Mouse (Mus musculus) mesoderm, embryonic 11.5 days (tissue): Measurements from ENCODE around the gene Tlcd1.
A peak's percentile ranks its signal among the peaks of the same experiment; 100 is the strongest.
"Not testable (repeated sequence)": the region's sequence is repeated elsewhere in the genome, so short reads cannot be mapped to it uniquely, and the experiment has no call there.

ENCODE experiments used
- DNase-seq: peaks from one replicate; pipeline ENCODE4 v3.0.0-alpha.2; 2012; ENCODE audit warnings: low read depth, low spot score

Tlcd1 gene

DNA sequence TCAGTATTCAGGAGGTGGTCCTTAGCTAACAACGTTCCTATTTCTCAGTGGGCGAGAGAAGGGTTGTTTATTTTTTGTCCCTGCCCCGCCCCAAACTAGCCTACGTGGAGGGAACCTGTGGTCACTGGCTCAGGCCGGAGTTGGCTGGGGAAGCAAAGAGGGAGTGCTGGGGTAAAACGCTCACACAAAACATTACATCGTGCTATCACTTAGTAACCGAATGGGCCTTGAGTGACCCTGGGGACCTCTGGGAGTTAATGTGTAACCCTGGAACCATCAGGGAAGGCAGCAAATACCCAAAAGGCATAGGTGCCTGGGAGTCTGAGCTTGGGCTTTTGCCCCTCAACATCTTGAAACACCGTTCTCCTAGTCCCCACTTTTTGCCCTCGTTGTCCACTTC, 926 bp downstream of the Tlcd1 start:
- DNase-seq = peak; percentile 50

DNA sequence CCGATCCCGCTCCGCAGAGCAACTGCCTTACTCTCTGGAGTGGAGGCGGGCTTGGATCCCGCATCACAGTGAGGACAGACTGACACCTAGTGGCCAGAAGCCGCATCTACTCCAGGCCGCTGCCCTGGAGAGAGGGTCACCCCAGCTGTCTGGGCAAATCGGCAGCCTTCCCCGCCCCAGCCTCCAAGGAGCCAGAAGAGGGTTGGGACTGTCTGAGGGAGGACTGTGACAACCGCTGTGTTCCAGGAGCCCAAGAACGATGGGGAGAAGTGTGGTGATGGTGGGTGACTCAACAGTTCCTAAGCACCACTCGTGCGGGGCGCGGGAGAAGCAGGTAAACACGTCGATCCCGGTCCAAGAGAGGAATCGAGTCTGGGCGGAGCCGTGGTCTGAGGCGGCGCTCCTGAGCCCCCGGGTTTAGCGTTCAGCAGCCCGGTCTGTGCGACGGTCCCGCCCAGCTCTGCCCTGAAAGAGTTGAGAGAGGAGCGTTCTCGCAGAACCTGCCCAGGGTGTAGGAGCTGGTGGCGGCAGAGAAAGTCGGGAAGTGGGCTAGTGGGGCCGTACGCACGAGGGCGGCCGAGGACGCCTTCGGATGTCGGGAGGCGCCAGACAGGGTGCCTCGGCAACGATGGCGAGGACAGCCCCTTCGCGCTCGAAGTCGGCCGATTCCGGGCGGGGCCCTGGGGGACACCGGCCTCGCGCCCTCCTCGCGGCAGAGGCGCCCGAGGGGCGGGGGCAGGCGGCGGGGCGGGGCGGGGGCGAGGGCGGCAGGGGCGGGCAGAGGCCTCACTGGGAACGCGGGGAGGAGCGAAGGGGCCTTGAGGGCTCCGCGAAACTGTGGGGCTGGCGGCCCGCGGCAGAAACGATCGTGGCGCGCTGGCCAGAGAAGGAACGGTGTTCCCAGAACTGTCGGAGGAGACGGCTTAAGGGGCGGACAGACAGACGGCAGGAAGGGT, 1.7 kb downstream of the Tlcd1 start:
- peak; percentile 97 for DNase-seq

DNA sequence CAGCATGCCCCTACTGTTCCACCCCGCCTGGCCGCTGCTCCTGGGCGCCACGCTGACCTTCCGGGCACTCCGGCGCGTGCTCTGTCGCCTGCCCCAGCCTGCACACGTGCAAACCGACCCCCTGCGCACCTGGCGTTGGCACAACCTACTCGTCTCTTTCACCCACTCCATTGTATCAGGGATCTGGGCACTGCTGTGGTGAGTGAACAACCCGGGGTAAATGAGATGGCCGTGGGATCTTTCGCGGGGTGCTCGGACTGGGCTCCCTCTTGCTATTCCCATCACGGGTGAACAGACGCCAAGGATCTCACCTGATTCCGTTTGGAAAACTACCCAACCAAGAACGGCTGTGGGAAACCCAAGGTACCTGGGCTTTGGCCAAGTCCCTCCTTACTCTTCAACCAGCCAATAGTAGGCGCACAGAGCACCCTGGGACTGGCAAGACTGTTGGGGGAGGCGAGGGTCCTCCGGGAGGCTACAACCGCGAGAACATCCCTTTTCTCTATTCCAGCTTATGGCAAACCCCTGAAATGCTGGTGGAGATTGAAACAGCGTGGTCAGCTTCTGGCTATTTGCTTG, 2.4 kb downstream of the Tlcd1 start:
- DNase-seq = peak; percentile 65

DNA sequence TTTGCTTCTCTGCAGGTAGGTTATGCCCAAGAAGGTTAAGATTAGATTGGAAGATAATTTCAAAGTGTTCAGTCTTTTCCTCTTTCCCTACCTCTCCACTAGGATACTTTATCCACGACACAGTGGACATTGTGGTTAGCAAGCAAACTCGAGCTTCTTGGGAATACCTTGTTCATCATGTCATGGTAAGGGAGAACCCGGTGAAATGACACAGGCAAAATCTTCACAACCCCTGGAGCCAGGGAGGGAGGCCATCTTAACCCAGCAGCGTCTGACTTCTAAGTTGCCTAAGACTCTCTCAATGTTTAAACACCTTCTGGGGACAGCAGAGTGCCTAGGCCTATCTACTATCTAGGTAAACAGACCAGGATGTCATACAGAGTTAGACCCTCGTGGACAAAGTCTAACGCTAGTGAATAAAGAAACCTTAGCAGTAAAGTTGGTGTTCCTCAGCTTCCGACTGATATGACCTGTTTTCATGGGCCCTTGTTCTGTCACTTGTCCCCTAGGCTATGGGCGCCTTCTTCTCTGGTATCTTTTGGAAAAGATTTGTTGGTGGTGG, 3.0 kb downstream of the Tlcd1 start:
- DNase-seq = no peak

DNA sequence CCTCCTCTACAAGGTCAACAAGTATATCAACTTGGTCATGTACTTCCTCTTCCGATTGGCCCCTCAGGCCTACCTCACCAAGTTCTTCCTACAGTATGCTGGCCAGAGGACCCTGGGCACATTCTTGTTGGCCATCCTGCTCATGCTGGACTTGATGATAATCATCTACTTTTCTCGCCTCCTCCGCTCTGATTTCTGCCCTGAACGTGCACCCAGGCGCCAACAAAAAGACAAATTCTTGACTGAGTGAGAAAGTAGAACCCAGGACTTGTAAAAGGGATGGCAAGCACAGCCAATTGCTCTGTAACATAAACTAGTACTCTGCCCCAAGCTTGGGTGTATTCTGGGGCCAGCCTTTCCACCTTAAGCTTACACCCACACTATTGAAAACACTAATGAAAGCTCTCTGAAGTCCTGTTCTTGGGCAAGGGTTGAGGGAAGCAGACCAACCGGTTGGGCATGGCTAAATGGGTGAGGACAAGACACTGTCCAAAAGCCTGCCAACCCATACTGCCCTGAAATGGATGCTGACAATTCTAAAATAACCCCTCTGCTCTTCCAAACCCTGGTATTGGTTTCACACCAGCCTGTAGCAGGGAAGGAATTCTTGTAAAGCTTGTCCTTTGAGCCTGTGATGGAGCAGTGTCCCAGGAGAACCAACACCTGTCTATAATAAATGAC, 3.7 kb downstream of the Tlcd1 start:
- no peak for DNase-seq

DNA sequence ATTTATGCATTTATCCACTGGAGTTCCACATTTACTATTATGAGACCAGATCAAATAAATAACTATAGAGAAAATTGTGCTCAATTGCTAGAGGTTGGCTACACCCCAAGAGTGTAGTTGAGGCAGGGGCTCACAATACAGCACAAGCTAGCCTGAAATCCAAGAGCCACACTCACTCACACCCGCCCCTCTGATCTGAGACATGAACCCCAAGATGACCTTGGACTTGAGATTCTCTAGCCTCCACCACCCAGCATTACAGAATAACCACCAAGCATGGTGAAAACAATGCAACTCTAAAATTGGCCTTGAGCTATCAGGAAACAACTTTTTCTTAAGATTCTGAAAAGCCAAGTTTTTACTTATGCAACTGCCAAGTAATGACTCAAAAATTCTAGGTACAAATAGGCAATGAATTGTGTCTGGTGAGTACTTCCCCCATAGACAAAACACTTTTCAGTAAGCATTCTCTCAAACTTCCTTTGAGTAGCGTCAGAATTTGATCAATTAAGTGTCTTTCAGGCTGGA, 5.4 kb downstream of the Tlcd1 start:
- no peak for DNase-seq

DNA sequence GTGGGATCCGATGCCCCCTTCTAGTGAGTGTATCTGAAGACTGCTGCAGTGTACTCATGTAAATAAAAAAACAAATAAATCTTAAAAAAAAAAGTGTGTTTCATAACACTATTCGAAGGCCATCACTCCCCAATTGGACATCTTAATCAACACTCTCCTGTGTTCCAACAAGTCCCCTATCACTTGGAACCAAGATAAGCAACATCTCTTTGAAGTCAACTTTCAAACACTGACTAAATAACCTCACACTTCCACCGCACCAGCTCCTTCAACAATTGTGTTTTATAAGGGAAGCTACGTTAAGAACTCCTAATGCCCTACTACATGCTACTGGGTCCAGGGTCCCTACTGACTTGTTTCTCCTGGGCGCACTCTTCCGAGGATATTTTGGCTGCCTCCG, 5.9 kb downstream of the Tlcd1 start:
- no peak for DNase-seq

DNA sequence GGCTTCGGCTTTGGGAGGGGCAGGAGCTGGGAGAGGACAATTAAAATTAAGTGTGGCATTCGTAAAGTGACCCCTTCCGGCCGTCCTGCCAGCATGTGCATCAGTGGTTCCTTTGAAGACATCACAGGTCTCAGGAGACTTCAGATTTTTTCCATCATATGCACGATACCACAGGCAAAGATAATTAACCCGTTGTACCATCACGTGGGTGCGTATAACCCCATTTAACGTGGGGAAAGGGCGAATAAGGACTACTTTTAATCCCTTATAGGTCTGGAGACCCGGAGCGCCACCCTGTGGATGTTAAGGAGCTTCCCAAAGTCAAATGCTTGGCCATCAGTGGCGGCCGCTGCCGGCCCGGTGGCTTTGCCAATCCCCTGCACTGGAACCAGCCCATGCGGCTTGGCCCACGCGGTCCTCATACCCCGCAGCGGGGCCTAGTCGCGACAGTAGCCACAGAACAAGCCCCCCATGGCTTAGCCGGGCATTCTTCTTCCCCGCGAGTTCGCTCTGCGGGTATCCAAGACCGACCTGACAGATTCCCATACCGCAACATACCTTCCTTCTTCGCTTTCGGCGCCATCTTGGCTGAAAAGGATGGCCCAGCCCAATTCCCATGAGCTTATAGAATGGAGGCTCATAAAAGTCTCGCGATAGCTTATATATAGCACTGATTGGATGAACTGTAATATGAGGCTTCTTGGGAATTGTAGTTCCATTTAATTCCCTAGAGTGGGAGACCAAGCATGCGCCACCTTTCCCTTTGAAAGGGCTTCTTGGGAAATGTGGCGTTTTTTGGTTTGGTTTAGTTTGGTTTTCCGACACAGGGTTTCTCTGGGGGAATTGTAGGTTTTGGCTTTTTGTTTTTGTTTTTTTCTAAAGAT, 6.7 kb downstream of the Tlcd1 start, which contains the start of gene Rpl23a:
Gene Rpl23a, minus strand, starts transcription at position 624 of the 884 bp plus-strand sequence.
- peak; percentile 95 for DNase-seq

DNA sequence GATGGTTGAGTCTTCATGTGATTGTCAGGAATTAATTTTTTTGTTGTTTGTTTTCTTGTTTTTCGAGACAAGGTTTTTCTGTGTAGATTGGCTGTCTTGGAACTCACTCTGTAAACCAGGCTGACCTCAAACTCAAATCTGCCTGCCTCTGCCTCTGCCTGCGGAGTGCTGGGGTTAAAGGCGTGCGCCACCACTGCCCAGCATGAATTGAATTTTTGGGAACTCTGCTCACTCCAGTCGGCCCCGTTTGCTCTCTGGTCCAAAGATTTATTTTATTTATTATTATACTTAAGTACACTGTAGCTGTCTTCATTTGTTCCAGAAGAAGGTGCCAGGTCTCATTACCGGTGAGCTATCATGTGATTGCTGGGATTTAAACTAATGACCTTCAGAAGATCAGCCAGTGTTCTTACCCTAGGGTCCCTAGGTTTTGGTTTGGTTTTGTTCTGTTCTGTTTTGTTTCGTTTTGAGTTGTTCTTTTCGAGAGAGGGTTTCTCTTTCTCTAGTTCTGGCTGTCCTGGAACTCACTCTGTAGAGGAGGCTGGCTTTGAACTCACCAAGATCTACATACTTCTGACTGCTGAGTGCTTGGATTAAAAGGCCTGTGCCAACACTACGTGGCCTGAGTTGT, 7.5 kb downstream of the Tlcd1 start:
- no peak for DNase-seq

DNA sequence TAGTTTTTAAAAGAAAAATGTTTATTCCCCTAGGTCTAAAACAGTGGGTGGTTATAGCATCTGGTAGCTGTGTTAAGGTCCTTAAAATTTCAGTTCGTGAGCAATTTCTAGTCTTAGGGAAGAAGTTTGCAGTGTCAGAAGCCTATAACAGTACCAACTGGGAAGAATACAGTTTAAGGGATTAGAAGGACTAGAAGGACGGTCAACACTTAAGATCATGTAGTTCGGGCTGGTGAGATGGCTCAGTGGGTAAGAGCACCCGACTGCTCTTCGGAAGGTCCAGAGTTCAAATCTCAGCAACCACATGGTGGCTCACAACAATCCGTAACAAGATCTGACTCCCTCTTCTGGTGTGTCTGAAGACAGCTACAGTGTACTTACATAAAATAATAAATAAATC, 8.2 kb downstream of the Tlcd1 start:
- not testable (repeated sequence) for DNase-seq

DNA sequence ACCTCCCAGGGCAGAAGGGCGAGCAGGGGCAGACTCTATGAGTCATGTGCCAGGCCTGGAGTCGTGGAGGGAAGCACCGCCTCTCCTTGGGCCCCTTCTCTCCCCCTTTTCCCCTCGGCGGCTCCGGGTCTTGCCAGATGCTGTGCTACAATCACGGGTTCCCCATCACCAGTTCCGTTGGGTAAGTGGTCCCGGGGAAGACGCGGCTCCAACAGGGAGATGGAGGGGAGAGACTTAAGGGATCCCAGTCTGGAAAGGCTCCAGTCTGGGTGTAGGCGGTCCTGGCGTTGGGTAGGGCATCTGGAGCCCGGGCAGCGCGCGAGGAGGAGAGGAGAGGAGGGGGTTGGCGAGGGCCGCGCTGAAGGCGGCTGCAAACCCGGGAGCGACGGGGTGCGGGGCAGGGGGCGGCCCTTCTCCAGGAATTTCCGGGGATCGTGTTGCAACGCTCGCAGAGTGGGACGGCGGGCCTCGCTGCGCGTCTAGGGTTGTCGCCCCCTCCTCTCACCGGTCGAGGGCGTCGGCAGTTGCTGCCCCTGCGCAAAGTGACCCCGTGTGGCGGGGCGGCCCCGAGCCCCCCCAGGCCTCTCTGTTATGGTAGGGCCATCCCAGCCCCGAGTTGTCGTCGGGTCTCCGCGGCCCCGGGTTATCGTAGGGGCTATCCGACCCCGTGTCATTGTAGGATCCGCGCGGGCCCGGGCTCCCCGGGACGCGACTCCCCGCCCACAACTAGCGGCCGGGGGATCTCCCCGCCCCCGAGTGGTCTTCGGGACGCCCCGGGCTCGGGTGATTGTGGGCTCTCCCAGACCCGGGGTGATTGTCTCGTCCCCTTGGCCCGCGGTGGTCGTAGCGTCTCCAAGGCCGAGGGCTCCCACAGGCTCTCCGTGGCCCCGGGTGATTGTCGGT, 12.1 kb downstream of the Tlcd1 start, which contains the start of gene Rab34:
Gene Rab34, plus strand, starts transcription at position 100 of the 903 bp plus-strand sequence.
- DNase-seq = peak; percentile 91

DNA sequence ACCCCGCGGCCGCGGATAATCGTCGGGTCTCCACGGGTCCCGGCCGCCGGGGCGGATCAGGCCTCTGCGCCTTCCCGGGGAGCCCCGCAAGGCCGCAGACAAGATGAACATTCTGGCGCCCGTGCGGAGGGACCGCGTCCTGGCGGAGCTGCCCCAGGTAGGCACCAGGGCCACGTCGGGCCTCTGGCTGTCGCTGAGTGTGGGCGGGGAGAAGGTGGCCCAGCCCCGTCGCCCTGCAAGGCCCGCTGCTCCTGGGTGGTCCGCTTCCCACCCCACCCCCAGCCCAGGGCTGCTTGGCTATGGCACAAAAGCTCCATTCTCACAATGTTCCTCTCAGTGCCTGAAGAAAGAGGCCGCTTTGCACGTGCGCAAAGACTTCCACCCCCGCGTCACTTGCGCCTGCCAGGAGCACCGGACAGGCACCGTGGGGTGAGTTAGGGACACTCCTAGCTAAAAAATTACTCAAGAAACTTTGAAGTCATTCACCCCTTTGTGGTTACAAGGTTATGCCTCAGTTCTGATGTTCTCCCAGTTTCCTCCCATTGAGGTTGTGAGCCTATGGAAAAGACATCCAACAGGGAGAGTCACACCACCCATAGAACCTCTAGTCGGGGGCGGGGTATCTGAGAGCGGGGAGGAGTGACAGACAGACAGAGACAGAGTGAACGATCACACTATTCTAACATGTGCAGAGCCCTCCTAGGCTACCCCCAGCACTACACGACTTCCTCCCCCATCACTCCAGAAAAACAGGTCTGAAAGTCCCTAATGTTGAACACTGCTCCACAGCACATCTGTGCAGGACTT, 12.9 kb downstream of the Tlcd1 start:
- DNase-seq = peak; percentile 94

DNA sequence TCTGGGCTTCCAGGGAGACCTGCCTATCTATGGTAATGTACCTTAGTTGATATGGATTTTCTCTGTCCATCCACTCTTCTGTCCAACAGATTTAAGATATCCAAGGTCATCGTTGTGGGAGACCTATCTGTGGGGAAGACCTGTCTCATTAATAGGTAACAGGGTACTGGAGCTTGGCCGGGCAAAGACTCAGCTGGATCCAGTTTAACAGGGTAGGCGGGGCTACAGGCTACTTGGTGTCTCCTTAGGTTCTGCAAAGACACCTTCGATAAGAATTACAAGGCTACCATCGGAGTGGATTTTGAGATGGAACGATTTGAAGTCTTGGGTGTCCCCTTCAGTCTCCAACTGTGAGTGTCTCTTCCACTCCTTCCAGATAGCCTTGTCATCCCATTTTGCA, 13.5 kb downstream of the Tlcd1 start:
- no peak for DNase-seq

DNA sequence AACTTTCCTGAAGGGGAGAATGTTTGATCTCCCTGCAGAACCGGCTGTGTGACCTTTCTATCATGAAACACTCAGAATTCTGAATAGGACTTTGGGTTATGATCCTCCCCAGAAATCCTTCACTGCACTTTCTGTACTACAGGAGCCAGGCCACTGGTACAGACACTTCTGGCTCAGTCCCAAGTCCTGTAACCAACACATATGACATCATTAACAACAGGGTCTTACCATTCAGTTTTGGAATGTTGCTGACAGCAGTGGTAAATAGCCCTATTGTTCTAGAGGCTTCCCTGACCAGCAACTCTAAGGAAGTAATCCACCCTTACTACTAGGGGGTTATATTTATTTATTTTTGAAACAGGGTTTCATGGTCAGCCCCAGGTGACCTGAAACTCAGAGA, 16.6 kb downstream of the Tlcd1 start, which contains the start of gene Proca1:
Gene Proca1, plus strand, starts transcription at position 280 of the 400 bp plus-strand sequence.
- DNase-seq = no peak

DNA sequence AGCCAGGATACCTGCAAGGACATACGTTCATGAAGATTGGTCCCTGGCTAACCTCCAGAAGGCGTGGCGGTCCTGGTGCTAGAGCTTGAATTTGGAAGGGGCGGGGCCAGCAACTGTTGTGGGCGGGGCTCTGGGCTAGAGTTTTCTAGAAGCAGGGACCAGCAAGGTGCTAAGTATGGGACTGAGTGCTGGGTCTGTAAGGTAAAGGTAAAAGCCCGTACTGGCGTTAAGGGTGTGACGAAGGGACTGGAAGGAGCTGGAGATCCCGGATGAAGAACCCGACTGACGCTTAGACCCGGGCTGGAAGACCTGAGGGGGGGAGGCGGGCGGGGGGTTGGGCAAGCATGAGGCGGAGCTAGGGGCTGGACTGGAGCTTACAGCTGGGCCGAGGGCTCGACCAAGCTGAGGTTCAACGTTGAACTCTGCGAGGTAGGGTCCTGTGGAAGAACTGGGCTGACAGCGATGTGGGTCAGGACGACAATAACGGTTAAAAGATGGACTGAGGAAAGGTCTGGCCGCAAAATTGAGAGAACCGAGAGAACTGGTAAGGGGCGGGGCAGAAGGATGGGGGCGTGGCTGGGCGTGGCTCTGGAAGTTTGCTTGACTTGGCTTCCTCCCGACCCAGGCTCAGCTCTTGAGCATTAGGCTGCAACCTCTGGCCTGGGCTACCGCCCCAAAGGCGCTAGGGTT, 18.0 kb downstream of the Tlcd1 start:
- peak; percentile 68 for DNase-seq

DNA sequence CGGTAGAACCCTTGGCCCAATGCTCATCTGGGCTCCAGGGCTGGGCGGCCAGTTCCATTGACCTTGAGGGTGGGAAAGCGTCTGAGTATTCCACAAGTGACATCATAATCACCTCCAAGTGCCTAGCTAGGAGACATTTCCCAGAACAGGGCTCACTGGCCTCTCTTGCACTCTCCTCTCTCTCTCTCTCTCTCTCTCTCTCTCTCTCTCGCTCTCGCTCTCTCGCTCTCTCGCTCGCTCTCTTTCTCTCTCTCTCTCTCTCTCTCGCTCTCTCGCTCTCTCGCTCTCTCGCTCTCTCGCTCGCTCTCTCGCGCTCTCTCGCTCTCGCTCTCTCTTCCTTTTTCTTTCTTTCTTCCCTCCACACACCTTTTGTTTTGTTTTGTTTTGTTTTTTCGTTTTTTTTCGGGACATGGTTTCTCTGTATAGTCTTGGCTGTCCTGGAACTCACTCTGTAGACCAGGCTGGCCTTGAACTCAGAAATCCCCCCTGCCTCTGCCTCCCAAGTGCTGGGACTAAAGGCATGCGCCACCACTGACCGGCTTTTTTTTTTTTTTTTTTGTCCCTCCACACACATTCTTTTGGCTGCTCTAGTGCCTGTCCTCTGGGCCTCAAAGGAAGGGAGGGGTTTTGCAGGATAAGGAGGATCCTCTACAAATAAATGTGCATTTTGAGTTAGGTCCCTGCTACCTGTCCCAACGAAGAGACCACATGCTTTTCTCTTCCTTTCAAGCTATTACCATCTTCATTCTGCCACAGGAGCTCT, 18.8 kb downstream of the Tlcd1 start:
- no peak for DNase-seq

DNA sequence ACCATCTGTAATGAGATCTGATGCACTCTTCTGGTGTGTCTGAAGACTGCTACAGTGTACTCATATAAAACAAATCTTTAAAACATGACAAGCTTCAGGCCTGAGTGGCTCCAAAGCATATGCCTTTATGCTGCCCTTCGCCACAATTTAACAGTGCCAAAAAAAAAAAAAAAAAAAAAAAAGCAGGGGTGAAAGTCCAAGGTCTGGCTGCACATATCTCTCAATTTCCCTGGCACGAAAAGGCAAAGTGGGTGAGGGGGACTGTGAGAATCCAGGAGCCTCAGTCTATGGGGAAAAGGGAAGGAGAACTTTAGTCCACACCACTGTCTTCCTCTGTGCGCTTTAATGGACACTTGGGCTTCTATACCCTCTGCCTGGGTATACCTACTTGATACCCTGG, 25.9 kb downstream of the Tlcd1 start:
- DNase-seq = no peak
